Mouse (Mus musculus) MEL (cell line): ENCODE results near the gene Bricd5. TPM values are rescaled to one million over a fixed set of nuclear protein-coding genes. Genes with fewer than 3 reads are reported as not detected.

Experiments
- DNase-seq: peaks from one replicate; pipeline ENCODE4 v3.0.0; 2011; ENCODE audit warnings: low read depth, low spot score
- H3K27ac ChIP-seq: 2 replicates; pipeline ENCODE4 v1.5.1; 2012; ENCODE audit warnings: low read depth, mild to moderate bottlenecking, control low read depth, low read length, moderate library complexity; ENCODE audit not compliant: control insufficient read depth
- H3K27me3 ChIP-seq, 2 experiments: fragments of 150-350 bp in 1 of 2; sonication (generic) in 1 of 2; 2 replicates each; pipeline ENCODE4 v1.6.1; 2012; ENCODE audit warnings: low read length in 2 of 2, mild to moderate bottlenecking in 2 of 2, improper control_type of control experiment in 1 of 2, moderate library complexity in 1 of 2; ENCODE audit not compliant: insufficient read depth in 2 of 2, control insufficient read depth in 1 of 2
- H3K36me3 ChIP-seq, 2 experiments: 2 replicates each; pipeline ENCODE4 v1.6.1; 2012 to 2014; ENCODE audit warnings: low read length in 2 of 2, improper control_type of control experiment in 1 of 2, inconsistent platforms in 1 of 2, mild to moderate bottlenecking in 1 of 2; ENCODE audit not compliant: insufficient read depth in 2 of 2, control insufficient read depth in 1 of 2
- H3K4me1 ChIP-seq, 2 experiments: fragments of 150-350 bp in 1 of 2; sonication (generic) in 1 of 2; 2 replicates each; pipeline ENCODE4 v1.6.1; 2012; ENCODE audit warnings: low read length in 2 of 2, improper control_type of control experiment in 1 of 2, mild to moderate bottlenecking in 1 of 2; ENCODE audit not compliant: insufficient read depth in 2 of 2, control insufficient read depth in 1 of 2
- H3K4me3 ChIP-seq, 2 experiments: fragments of 150-350 bp in 1 of 2; sonication (generic) in 1 of 2; 2 replicates each; pipeline ENCODE4 v1.5.1; 2012; ENCODE audit warnings: low read depth in 2 of 2, low read length in 2 of 2, mild to moderate bottlenecking in 2 of 2, moderate library complexity in 2 of 2, control low read depth in 1 of 2, improper control_type of control experiment in 1 of 2; ENCODE audit not compliant: control insufficient read depth in 1 of 2, insufficient read depth in 1 of 2
- H3K79me2 ChIP-seq: 2 replicates; pipeline ENCODE4 v1.6.1; 2012; ENCODE audit warnings: mild to moderate bottlenecking, low read length, moderate library complexity; ENCODE audit not compliant: control insufficient read depth, poor library complexity, insufficient read depth
- H3K9ac ChIP-seq: 2 replicates; pipeline ENCODE4 v1.6.1; 2012; ENCODE audit warnings: low read depth, mild to moderate bottlenecking, control low read depth, low read length, moderate library complexity; ENCODE audit not compliant: control insufficient read depth, poor library complexity, severe bottlenecking
- H3K9me3 ChIP-seq: fragments of 150-350 bp; sonication (generic); replicated peaks from 2 replicates; pipeline ENCODE4 v1.6.1; 2012; ENCODE audit warnings: mild to moderate bottlenecking, low read length, improper control_type of control experiment, moderate library complexity; ENCODE audit not compliant: insufficient read depth
- BHLHE40 ChIP-seq: IDR thresholded peaks from 2 replicates; pipeline ENCODE4 v1.6.1; 2012; ENCODE audit warnings: low read depth, mild to moderate bottlenecking, inconsistent platforms, low read length, improper control_type of control experiment, borderline replicate concordance
- CHD2 ChIP-seq: IDR thresholded peaks from 2 replicates; pipeline ENCODE4 v1.6.1; 2011; ENCODE audit warnings: low read length, improper control_type of control experiment
- CTCF ChIP-seq, 3 experiments: IDR thresholded peaks in 2 of 3; conservative IDR thresholded peaks in 1 of 3; 2 replicates each; pipeline ENCODE4 v1.5.1; 2011 to 2012; ENCODE audit warnings: low read length in 3 of 3, low read depth in 2 of 3, mild to moderate bottlenecking in 2 of 3, improper control_type of control experiment in 1 of 3, inconsistent platforms in 1 of 3, mixed read lengths in 1 of 3, moderate library complexity in 1 of 3; ENCODE audit not compliant: control insufficient read depth in 1 of 3, insufficient read depth in 1 of 3, poor library complexity in 1 of 3, severe bottlenecking in 1 of 3
- E2F4 ChIP-seq: IDR thresholded peaks from 2 replicates; pipeline ENCODE4 v1.6.1; 2011; ENCODE audit warnings: low read depth, low read length, improper control_type of control experiment, borderline replicate concordance
- ELF1 ChIP-seq: IDR thresholded peaks from 2 replicates; pipeline ENCODE4 v1.6.1; 2014; ENCODE audit warnings: low read depth, mild to moderate bottlenecking, inconsistent platforms, low read length, improper control_type of control experiment, moderate library complexity
- ETS1 ChIP-seq: IDR thresholded peaks from 2 replicates; pipeline ENCODE4 v1.6.1; 2012; ENCODE audit warnings: low read depth, mild to moderate bottlenecking, inconsistent platforms, low read length, improper control_type of control experiment, moderate library complexity
- GABPA ChIP-seq: IDR thresholded peaks from 2 replicates; pipeline ENCODE4 v1.6.1; 2012; ENCODE audit warnings: low read depth, mild to moderate bottlenecking, inconsistent platforms, low read length, improper control_type of control experiment, moderate library complexity
- GATA1 ChIP-seq: IDR thresholded peaks from 2 replicates; pipeline ENCODE4 v1.6.1; 2011; ENCODE audit warnings: low read depth, low read length, improper control_type of control experiment
- HCFC1 ChIP-seq: IDR thresholded peaks from 2 replicates; pipeline ENCODE4 v1.6.1; 2012; ENCODE audit warnings: low read depth, mild to moderate bottlenecking, inconsistent platforms, low read length, improper control_type of control experiment, moderate library complexity
- JUND ChIP-seq: IDR thresholded peaks from 2 replicates; pipeline ENCODE4 v1.6.1; 2011; ENCODE audit warnings: low read depth, mild to moderate bottlenecking, improper control_type of control experiment, low read length
- KAT2A ChIP-seq: conservative IDR thresholded peaks from 2 replicates; pipeline ENCODE4 v1.6.1; 2012; ENCODE audit warnings: low read depth, low read length, improper control_type of control experiment, inconsistent platforms
- MAFK ChIP-seq: IDR thresholded peaks from 2 replicates; pipeline ENCODE4 v1.6.1; 2011; ENCODE audit warnings: low read depth, mild to moderate bottlenecking, low read length, improper control_type of control experiment, borderline replicate concordance
- MAX ChIP-seq: IDR thresholded peaks from 2 replicates; pipeline ENCODE4 v1.6.1; 2011; ENCODE audit warnings: low read length, improper control_type of control experiment
- MEF2A ChIP-seq: IDR thresholded peaks from 2 replicates; pipeline ENCODE4 v1.6.1; 2014; ENCODE audit warnings: low read depth, mild to moderate bottlenecking, inconsistent platforms, low read length, improper control_type of control experiment; ENCODE audit not compliant: poor library complexity, insufficient replicate concordance, severe bottlenecking; ENCODE audit errors: extremely low read depth
- MYB ChIP-seq: IDR thresholded peaks from 2 replicates; pipeline ENCODE4 v1.6.1; 2011; ENCODE audit warnings: mild to moderate bottlenecking, low read depth, low read length, improper control_type of control experiment
- NRF1 ChIP-seq: IDR thresholded peaks from 2 replicates; pipeline ENCODE4 v1.6.1; 2014; ENCODE audit warnings: low read depth, mild to moderate bottlenecking, inconsistent platforms, low read length, improper control_type of control experiment, moderate library complexity; ENCODE audit not compliant: poor library complexity, insufficient read depth, severe bottlenecking
- POLR2A ChIP-seq, 2 experiments: IDR thresholded peaks; 2 replicates each; pipeline ENCODE4 v1.6.1; 2011 to 2012; ENCODE audit warnings: low read length in 2 of 2, mild to moderate bottlenecking in 2 of 2, control low read depth in 1 of 2, improper control_type of control experiment in 1 of 2, low read depth in 1 of 2, moderate library complexity in 1 of 2; ENCODE audit not compliant: control insufficient read depth in 1 of 2, insufficient read depth in 1 of 2, poor library complexity in 1 of 2
- POLR2AphosphoS2 ChIP-seq: IDR thresholded peaks from 2 replicates; pipeline ENCODE4 v1.6.1; 2011; ENCODE audit warnings: low read length, improper control_type of control experiment
- POLR2AphosphoS5 ChIP-seq: IDR thresholded peaks from 2 replicates; pipeline ENCODE4 v1.6.1; 2012; ENCODE audit warnings: low read depth, borderline replicate concordance, mild to moderate bottlenecking, inconsistent platforms, low read length, moderate library complexity, mixed read lengths
- RAD21 ChIP-seq: IDR thresholded peaks from 2 replicates; pipeline ENCODE4 v1.6.1; 2011; ENCODE audit warnings: mild to moderate bottlenecking, low read depth, low read length, improper control_type of control experiment
- RCOR1 ChIP-seq: IDR thresholded peaks from 2 replicates; pipeline ENCODE4 v1.6.1; 2012; ENCODE audit warnings: low read depth, mild to moderate bottlenecking, inconsistent platforms, low read length, improper control_type of control experiment
- SIN3A ChIP-seq: IDR thresholded peaks from 2 replicates; pipeline ENCODE4 v1.6.1; 2012; ENCODE audit warnings: low read length, improper control_type of control experiment, inconsistent platforms
- SMC3 ChIP-seq: IDR thresholded peaks from 2 replicates; pipeline ENCODE4 v1.6.1; 2011; ENCODE audit warnings: low read depth, low read length, improper control_type of control experiment
- TAL1 ChIP-seq: IDR thresholded peaks from 2 replicates; pipeline ENCODE4 v1.6.1; 2012; ENCODE audit warnings: mild to moderate bottlenecking, inconsistent platforms, low read length, moderate library complexity, mixed read lengths
- TBP ChIP-seq: IDR thresholded peaks from 2 replicates; pipeline ENCODE4 v1.8.0; 2011; ENCODE audit warnings: low read depth, low read length, improper control_type of control experiment
- UBTF ChIP-seq: IDR thresholded peaks from 2 replicates; pipeline ENCODE4 v1.6.1; 2012; ENCODE audit warnings: low read depth, mild to moderate bottlenecking, inconsistent platforms, low read length, improper control_type of control experiment, moderate library complexity, borderline replicate concordance; ENCODE audit not compliant: insufficient read depth
- USF1 ChIP-seq: IDR thresholded peaks from 2 replicates; pipeline ENCODE4 v1.6.1; 2014; ENCODE audit warnings: low read depth, mild to moderate bottlenecking, inconsistent platforms, low read length, improper control_type of control experiment, moderate library complexity
- ZC3H11A ChIP-seq: IDR thresholded peaks from 2 replicates; pipeline ENCODE4 v1.6.1; 2012; ENCODE audit warnings: low read depth, mild to moderate bottlenecking, inconsistent platforms, low read length, improper control_type of control experiment
- ZNF384 ChIP-seq: IDR thresholded peaks from 2 replicates; pipeline ENCODE4 v1.6.1; 2012; ENCODE audit warnings: low read depth, mild to moderate bottlenecking, inconsistent platforms, low read length, improper control_type of control experiment
- polyA plus RNA-seq, 2 experiments: library from polyadenylated mRNA; stranded (reverse) in 1 of 2; unstranded in 1 of 2; fragments of >175 nt in 1 of 2; fragments of >200 nt in 1 of 2; gene quantifications; 2 replicates each; pipeline versions ENCODE4 v1.2.1 to v1.2.4; 2012; ENCODE audit warnings: low replicate concordance in 2 of 2, low read depth in 1 of 2; ENCODE audit not compliant: insufficient read length in 2 of 2, insufficient read depth in 1 of 2, missing spikeins in 1 of 2
- total RNA-seq: library from RNA; depleted of rRNA; stranded (reverse); fragments of 300-350 nt; gene quantifications from 2 replicates; pipeline ENCODE4 v1.2.3, GENCODE M21; 2012

The Bricd5 gene
- total and polyA plus RNA-seq, 3 experiments = 0.82 to 2.0 TPM; not detected in 1

- no peak overlapping the region for H3K4me3 ChIP-seq
- no peak for DNase-seq
- peaks cover 0 to 2% of the 10 kb centered on the region in 2 experiments; a peak in 2 of 4 replicates for H3K4me1 ChIP-seq
- H3K27me3 ChIP-seq = no peaks in the 10 kb centered on the region
- peaks cover 13% of the 10 kb centered on the region for H3K79me2 ChIP-seq
- H3K9ac ChIP-seq = no peak overlapping the region
- H3K27ac ChIP-seq = no peak overlapping the region
- H3K9me3 ChIP-seq = no peaks in the 10 kb centered on the region
- H3K36me3 ChIP-seq = peaks cover 3 to 22% of the 10 kb centered on the region in 2 experiments; a peak in 3 of 4 replicates
- TF ChIP-seq HCFC1 (no peak), MAFK (no peak), BHLHE40 (no peak), ELF1 (no peak)
These were observed 47.8 kb upstream of the Bricd5 start for GRCm38 (mm10) chr17:24425905-24426304.

- DNase-seq = peak; percentile 92
- peaks cover 10% of the 10 kb centered on the region for H3K79me2 ChIP-seq
- no peaks in the 10 kb centered on the region for H3K27me3 ChIP-seq
- peaks cover 6 to 15% of the 10 kb centered on the region in 2 experiments; a peak in 3 of 4 replicates for H3K36me3 ChIP-seq
- peaks cover 3 to 5% of the 10 kb centered on the region in 2 experiments; a peak in 2 of 4 replicates for H3K4me1 ChIP-seq
- no peaks in the 10 kb centered on the region for H3K9me3 ChIP-seq
- peak within 1 kb of the TSS; percentile 59 to 77 for H3K4me3 ChIP-seq
- peak within 1 kb of the TSS; percentile 52 for H3K27ac ChIP-seq
- peak within 1 kb of the TSS; percentile 80 for H3K9ac ChIP-seq
- TF ChIP-seq SMC3 (no peak), TAL1 (no peak), POLR2AphosphoS5 (no peak), KAT2A (no peak), CHD2 (no peak), GATA1 (no peak), ETS1 (no peak), E2F4 (no peak), BHLHE40 (no peak), MAFK (no peak), POLR2AphosphoS2 (peak; percentile 99), POLR2A (IDR thresholded peaks at IDR 0.05; ENCODE audit: control insufficient read depth in 1 of 2, insufficient read depth in 1 of 2, low read depth in 1 of 2, low read length in 2 of 2, poor library complexity in 1 of 2) (peak; percentile 89 to 90), NRF1 (0 out of 2 replicates have a peak, but pooled peaks have one; percentile 14), SIN3A (peak; percentile 78), CTCF (IDR thresholded peaks at IDR 0.05 in 2 of 3, conservative IDR thresholded peaks at IDR 0.05 in 1 of 3; ENCODE audit: control insufficient read depth in 1 of 3, insufficient read depth in 1 of 3, low read depth in 2 of 3, low read length in 3 of 3, poor library complexity in 1 of 3, severe bottlenecking in 1 of 3) (0 out of 6 replicates have a peak, but pooled peaks of 1 of the 3 experiments have one; percentile 3), MEF2A (no peak), ZNF384 (no peak), GABPA (no peak), RCOR1 (0 out of 2 replicates have a peak, but pooled peaks have one; percentile 33), TBP (peak; percentile 58; the same call in 1 of the 2 replicates), ELF1 (no peak), USF1 (0 out of 2 replicates have a peak, but pooled peaks have one; percentile 25), JUND (no peak), ZC3H11A (no peak), RAD21 (no peak), MYB (no peak), MAX (peak; percentile 73), UBTF (peak; percentile 82; the same call in 1 of the 2 replicates)
These were observed 47.1 kb upstream of the Bricd5 start, which contains the start of gene Eci1 for GRCm38 (mm10) chr17:24426471-24427169. TSS of gene Eci1 (plus strand) at chr17:24426641.
